Mouse (Mus musculus): ENCODE results near the gene Suco. TPM values are rescaled to one million over a fixed set of nuclear protein-coding genes. Genes with fewer than 3 reads are reported as not detected.

Gene Suco
- polyA plus RNA-seq (2016; fragmentation: Nextera tagmentation; extraction: Ambion mirVana), result 19.0 and 20.8 TPM in 2 replicates

DNA sequence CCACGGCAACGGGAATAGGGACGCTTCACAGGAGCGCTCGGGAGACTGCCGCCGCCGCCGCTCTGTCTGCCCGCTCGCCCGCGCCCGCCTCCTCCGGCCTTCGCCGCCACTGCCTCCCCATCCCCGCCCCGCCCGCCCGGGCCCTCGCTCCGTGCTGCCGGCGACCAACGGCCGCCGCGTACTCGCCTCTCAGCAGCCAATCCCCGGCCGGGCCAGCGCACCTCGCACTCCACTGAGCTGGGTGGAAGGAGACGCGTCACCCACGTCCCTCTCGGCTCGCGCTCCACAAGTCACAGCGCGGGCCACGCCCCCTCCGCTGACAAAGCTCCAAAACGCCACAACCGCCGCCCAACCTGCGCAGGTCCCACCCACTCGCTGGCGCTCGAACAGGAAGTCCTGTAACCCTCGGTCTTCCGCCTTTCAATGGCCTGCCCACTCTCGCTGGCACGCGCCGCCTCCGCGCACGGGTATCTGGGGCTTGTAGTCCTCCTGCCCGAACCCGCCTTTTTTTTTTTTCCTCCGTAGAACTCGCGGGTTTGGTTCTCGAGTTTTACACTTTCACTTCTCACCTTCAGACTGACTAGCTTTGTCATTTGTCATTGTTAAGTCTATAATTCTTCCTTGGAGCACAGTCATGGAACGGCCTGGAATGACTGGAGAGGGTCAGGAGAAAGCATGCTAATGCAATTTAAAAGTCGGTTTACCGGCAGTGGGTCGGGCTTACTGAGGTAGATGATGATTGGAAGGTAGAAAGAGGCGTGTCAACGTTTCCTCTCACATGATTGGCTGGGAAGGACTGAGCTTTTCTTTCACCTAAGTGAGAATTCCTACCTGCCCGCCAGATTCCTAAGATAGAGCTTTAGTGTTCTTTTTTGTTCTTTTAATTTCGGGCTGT lies at the start of gene Suco:
TSS of gene Suco (minus strand) at position 130 of the 895 bp plus-strand sequence.
- H3K27ac ChIP-seq (replicated peaks), result peak within 1 kb of the TSS; percentile 97
- WGBS, result under 1% methylated on average over 71 of the region's 74 CpGs
- H3K4me1 ChIP-seq, result peaks cover 28% of the 10 kb centered on the region
- DNase-seq (ENCODE audit: low spot score), result peak; percentile 100
- peak within 1 kb of the TSS; percentile 70 for H3K4me3 ChIP-seq
- no peaks in the 10 kb centered on the region for H3K9me3 ChIP-seq (replicated peaks)
- H3K27me3 ChIP-seq (ENCODE audit: low read depth, poor library complexity, severe bottlenecking), result no peaks in the 10 kb centered on the region
- H3K36me3 ChIP-seq, result no peaks in the 10 kb centered on the region

DNA sequence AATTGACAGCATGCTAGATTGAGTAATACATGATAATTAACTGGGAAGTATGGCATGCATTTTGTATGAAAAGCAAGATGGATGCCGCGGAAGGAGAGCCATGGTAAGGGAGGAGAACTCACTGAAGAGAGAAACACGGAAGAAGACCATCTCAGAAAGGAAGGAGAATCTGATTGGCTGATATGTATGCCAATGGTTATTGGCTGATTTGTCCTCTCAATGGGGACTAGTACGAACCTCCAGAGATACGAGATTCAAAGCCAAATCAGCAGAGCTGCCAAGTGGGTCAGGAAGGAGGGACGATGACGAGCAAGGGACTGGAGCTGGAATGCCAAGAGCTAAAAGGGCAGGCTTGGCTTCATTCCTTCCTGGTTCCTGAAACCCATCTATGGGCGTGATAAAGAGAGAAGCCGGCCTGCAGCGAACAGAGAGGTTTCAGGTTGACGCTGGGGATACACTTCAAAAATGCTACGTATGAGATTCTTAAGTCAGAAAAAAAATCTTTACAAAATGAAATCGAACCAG lies 48.9 kb upstream of the Suco start:
- 90% methylated on average over 13 of the region's 13 CpGs for WGBS
- Histone ChIP-seq H3K27me3 (ENCODE audit: low read depth, poor library complexity, severe bottlenecking) (no peaks in the 10 kb centered on the region), H3K27ac (replicated peaks) (no peak overlapping the region), H3K9me3 (replicated peaks) (no peaks in the 10 kb centered on the region), H3K36me3 (no peaks in the 10 kb centered on the region), H3K4me3 (no peak overlapping the region), H3K4me1 (no peaks in the 10 kb centered on the region)
- no peak for DNase-seq (ENCODE audit: low spot score)

GRCm38 (mm10) chr1:161924321-161924720 lies 47.8 kb upstream of the Suco start:
- no peak overlapping the region for H3K4me3 ChIP-seq
- no peaks in the 10 kb centered on the region for H3K9me3 ChIP-seq (replicated peaks)
- H3K27ac ChIP-seq (replicated peaks), result no peak overlapping the region
- H3K4me1 ChIP-seq, result no peaks in the 10 kb centered on the region
- 60% methylated on average over 3 of the region's 3 CpGs for WGBS
- no peaks in the 10 kb centered on the region for H3K27me3 ChIP-seq (ENCODE audit: low read depth, poor library complexity, severe bottlenecking)
- no peaks in the 10 kb centered on the region for H3K36me3 ChIP-seq
- DNase-seq (ENCODE audit: low spot score), result no peak

- H3K27me3 ChIP-seq (ENCODE audit: low read depth, poor library complexity, severe bottlenecking), result no peaks in the 10 kb centered on the region
- no peak overlapping the region for H3K4me3 ChIP-seq
- no peak for DNase-seq (ENCODE audit: low spot score)
- H3K4me1 ChIP-seq, result peaks cover 7% of the 10 kb centered on the region
- no peak overlapping the region for H3K27ac ChIP-seq (replicated peaks)
- no peaks in the 10 kb centered on the region for H3K9me3 ChIP-seq (replicated peaks)
- WGBS, result 86% methylated on average over 6 of the region's 6 CpGs
- H3K36me3 ChIP-seq, result no peaks in the 10 kb centered on the region
These were observed 45.4 kb upstream of the Suco start for GRCm38 (mm10) chr1:161921928-161922327.

DNA sequence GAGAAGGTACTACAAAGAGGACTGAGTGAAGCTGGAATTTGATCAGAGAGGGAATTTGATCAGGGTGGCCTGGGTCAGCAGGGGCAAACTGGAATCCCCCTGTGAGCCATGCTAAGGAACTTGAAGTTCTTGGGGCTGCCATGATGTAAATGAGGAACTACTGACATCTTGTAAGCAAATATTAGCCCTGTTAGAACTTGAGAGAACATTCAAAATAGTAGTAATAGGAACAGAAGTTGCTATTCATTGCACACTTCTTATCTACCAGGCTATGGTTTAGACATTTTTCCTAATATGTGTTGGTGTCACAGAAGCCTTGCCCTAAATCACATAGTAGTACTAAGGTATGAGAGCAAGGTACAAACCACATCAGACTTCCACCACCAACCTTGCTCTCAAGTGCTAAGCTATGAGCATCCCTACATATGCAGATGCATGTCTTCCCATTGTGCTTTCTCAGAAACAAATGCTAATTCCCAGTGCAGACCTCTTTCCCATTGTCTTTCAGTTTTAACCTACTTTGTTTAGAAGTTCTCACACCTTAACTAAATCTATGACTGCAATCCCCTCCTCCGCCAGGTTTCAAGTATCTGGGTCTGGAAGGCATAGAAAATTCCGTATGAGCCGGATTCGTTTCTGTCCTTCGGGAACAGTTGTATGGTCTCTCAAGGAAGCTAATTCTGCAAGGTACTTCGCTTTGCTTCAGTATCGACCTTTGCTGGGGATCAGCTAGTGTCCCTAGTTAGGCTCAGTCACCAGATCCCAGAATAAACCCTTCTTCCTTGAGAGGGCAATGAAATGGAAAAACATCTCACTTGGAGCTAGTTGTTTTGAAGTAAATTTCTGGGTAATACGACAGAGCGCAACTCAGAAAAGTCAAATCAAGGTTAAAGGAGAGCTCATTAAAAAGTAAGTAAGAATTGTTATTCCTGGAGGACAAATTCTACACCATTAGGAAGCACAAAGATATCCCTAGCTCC lies 44.3 kb upstream of the Suco start:
- 87% methylated on average over 9 of the region's 9 CpGs for WGBS
- no peaks in the 10 kb centered on the region for H3K9me3 ChIP-seq (replicated peaks)
- no peak overlapping the region for H3K4me3 ChIP-seq
- DNase-seq (ENCODE audit: low spot score), result no peak
- H3K27me3 ChIP-seq (ENCODE audit: low read depth, poor library complexity, severe bottlenecking), result no peaks in the 10 kb centered on the region
- H3K27ac ChIP-seq (replicated peaks), result no peak overlapping the region
- H3K36me3 ChIP-seq, result no peaks in the 10 kb centered on the region
- H3K4me1 ChIP-seq, result peaks cover 12% of the 10 kb centered on the region

GRCm38 (mm10) chr1:161919594-161919993 lies 43.1 kb upstream of the Suco start:
- H3K4me3 ChIP-seq, result no peak overlapping the region
- WGBS, result 95% methylated on average over 2 of the region's 2 CpGs
- no peaks in the 10 kb centered on the region for H3K27me3 ChIP-seq (ENCODE audit: low read depth, poor library complexity, severe bottlenecking)
- no peak overlapping the region for H3K27ac ChIP-seq (replicated peaks)
- no peaks in the 10 kb centered on the region for H3K36me3 ChIP-seq
- DNase-seq (ENCODE audit: low spot score), result no peak
- peaks cover 12% of the 10 kb centered on the region for H3K4me1 ChIP-seq
- H3K9me3 ChIP-seq (replicated peaks), result no peaks in the 10 kb centered on the region

- no peak for DNase-seq (ENCODE audit: low spot score)
- H3K27ac ChIP-seq (replicated peaks), result 0 out of 2 replicates have a peak overlapping the region, but pooled peaks have one; percentile 28
- H3K9me3 ChIP-seq (replicated peaks), result no peaks in the 10 kb centered on the region
- peaks cover 12% of the 10 kb centered on the region for H3K4me1 ChIP-seq
- H3K36me3 ChIP-seq, result no peaks in the 10 kb centered on the region
- 50% methylated on average over 7 of the region's 7 CpGs for WGBS
- H3K4me3 ChIP-seq, result no peak overlapping the region
- H3K27me3 ChIP-seq (ENCODE audit: low read depth, poor library complexity, severe bottlenecking), result no peaks in the 10 kb centered on the region
These were observed 42.3 kb upstream of the Suco start for GRCm38 (mm10) chr1:161918682-161919372.

DNA sequence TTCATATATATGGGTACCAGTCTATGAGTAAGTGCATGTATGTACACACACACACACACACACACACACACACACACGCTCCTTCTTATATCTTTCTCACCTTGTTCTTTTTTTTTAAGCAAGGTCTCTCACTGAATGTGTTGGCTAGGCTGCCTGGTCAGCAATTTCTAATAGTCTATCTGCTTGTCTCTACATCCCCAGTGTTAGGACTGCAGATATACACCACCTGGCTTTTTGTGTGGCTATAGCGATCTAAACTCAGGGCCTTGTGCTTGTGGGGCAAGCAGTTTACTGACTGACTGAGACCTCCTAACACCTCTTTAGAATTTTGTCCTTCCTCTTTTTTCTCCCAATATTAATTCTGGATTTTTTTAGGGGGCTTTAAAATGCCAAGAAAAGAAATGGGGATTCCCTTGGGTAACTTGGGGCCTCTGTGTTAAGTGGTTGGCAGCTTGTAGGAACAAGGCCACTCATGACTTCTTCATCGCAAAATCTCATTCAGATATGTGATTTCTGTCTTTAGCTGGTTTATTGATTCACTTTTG lies 41.5 kb upstream of the Suco start:
- Histone ChIP-seq H3K27ac (replicated peaks) (no peak overlapping the region), H3K4me1 (peaks cover 12% of the 10 kb centered on the region), H3K36me3 (no peaks in the 10 kb centered on the region), H3K27me3 (ENCODE audit: low read depth, poor library complexity, severe bottlenecking) (no peaks in the 10 kb centered on the region), H3K9me3 (replicated peaks) (no peaks in the 10 kb centered on the region), H3K4me3 (no peak overlapping the region)
- no peak for DNase-seq (ENCODE audit: low spot score)
- 90% methylated on average over 3 of the region's 3 CpGs for WGBS

DNA sequence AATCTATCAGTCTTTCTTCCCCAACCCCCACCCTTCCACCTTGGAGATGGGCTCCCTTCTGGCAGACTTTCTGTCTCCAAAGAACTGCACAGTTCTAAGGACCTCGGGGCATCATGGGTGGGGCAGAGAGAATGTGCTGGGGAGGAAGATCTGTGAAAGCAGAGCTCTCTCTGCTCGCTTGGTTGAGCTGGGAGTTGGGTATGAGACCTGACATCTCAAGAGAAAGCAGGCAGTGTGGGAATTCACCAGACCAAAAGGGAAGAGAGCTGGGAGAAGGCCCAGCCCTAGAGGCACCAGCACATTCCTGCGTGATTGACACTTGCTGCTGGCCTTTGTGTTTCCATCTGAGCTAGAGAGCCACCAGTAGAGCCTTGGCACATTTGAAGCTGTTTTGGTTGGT lies 39.6 kb upstream of the Suco start:
- Histone ChIP-seq H3K4me1 (peaks cover 12% of the 10 kb centered on the region), H3K27me3 (ENCODE audit: low read depth, poor library complexity, severe bottlenecking) (no peaks in the 10 kb centered on the region), H3K27ac (replicated peaks) (no peak overlapping the region), H3K36me3 (no peaks in the 10 kb centered on the region), H3K4me3 (no peak overlapping the region), H3K9me3 (replicated peaks) (no peaks in the 10 kb centered on the region)
- DNase-seq (ENCODE audit: low spot score), result no peak
- WGBS, result 47% methylated on average over 3 of the region's 3 CpGs

DNA sequence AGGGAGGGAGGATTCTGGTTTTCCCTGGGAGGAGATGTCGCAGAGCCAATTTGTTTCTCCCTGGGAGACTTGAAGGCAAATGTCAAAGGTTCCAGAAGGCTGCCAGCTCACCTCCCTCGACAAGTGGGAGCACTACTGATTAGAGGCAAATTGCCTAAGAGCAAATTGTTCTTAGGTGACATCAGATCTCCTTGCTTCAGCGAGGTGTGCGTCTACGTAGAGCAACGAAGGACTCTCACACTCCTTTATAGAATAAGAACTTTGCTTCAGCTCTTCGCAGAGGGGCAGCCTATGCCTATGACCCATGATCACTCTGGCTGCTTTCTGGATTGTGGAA lies 37.1 kb upstream of the Suco start:
- peaks cover 7% of the 10 kb centered on the region for H3K4me1 ChIP-seq
- no peaks in the 10 kb centered on the region for H3K27me3 ChIP-seq (ENCODE audit: low read depth, poor library complexity, severe bottlenecking)
- no peak overlapping the region for H3K4me3 ChIP-seq
- 74% methylated on average over 7 of the region's 7 CpGs for WGBS
- no peaks in the 10 kb centered on the region for H3K36me3 ChIP-seq
- no peak for DNase-seq (ENCODE audit: low spot score)
- H3K27ac ChIP-seq (replicated peaks), result no peak overlapping the region
- H3K9me3 ChIP-seq (replicated peaks), result no peaks in the 10 kb centered on the region

GRCm38 (mm10) chr1:161912940-161913647 lies 36.6 kb upstream of the Suco start:
- WGBS, result 72% methylated on average over 4 of the region's 4 CpGs
- Histone ChIP-seq H3K4me3 (no peak overlapping the region), H3K27ac (replicated peaks) (no peak overlapping the region), H3K9me3 (replicated peaks) (no peaks in the 10 kb centered on the region), H3K4me1 (peaks cover 4% of the 10 kb centered on the region), H3K36me3 (no peaks in the 10 kb centered on the region), H3K27me3 (ENCODE audit: low read depth, poor library complexity, severe bottlenecking) (no peaks in the 10 kb centered on the region)
- DNase-seq (ENCODE audit: low spot score), result no peak
